Mouse (Mus musculus) thymus, postnatal 14 days (tissue): ENCODE data around the gene Wdr81.
A peak's percentile ranks its signal among the peaks of the same experiment; 100 is the strongest.

Experiments used
- DNase-seq: peaks from one replicate; pipeline ENCODE4 v3.0.0; 2021

Gene Wdr81

GRCm38 (mm10) chr11:75434138-75434537 lies 20.4 kb downstream of the Wdr81 start:
- DNase-seq, result no peak

GRCm38 (mm10) chr11:75431307-75431706 lies 23.2 kb downstream of the Wdr81 start:
- DNase-seq, result no peak

- peak; percentile 70 for DNase-seq
Measured at GRCm38 (mm10) chr11:75429019-75429705, 25.4 kb downstream of the Wdr81 start.

- DNase-seq, result no peak
Measured at GRCm38 (mm10) chr11:75424459-75424858, 30.1 kb downstream of the Wdr81 start.

- DNase-seq, result no peak
Measured at GRCm38 (mm10) chr11:75424033-75424432, 30.5 kb downstream of the Wdr81 start.

GRCm38 (mm10) chr11:75423091-75423490 lies 31.4 kb downstream of the Wdr81 start:
- no peak for DNase-seq

- DNase-seq, result no peak
Measured at GRCm38 (mm10) chr11:75422013-75422792, 32.3 kb downstream of the Wdr81 start, which contains the start of gene Serpinf1. Gene Serpinf1 (minus strand): TSS chr11:75422701.

- DNase-seq, result no peak
Measured at GRCm38 (mm10) chr11:75421375-75422012, 33.0 kb downstream of the Wdr81 start.

- DNase-seq, result no peak
Measured at GRCm38 (mm10) chr11:75420810-75421374, 33.6 kb downstream of the Wdr81 start.

- DNase-seq, result no peak
Measured at GRCm38 (mm10) chr11:75420037-75420436, 34.5 kb downstream of the Wdr81 start.

GRCm38 (mm10) chr11:75415994-75416393 lies 38.5 kb downstream of the Wdr81 start:
- peak; percentile 35 for DNase-seq

GRCm38 (mm10) chr11:75415096-75415495 lies 39.4 kb downstream of the Wdr81 start:
- DNase-seq, result peak; percentile 48

GRCm38 (mm10) chr11:75410591-75410990 lies 43.9 kb downstream of the Wdr81 start:
- DNase-seq, result peak; percentile 59

- peak; percentile 81 for DNase-seq
Measured at GRCm38 (mm10) chr11:75409679-75410575, 44.6 kb downstream of the Wdr81 start.

- DNase-seq, result peak; percentile 85
Measured at GRCm38 (mm10) chr11:75406865-75407264, 47.7 kb downstream of the Wdr81 start.

GRCm38 (mm10) chr11:75406104-75406503 lies 48.4 kb downstream of the Wdr81 start:
- no peak for DNase-seq

- DNase-seq, result no peak
Measured at GRCm38 (mm10) chr11:75404801-75405200, 49.7 kb downstream of the Wdr81 start.

GRCm38 (mm10) chr11:75403301-75404052 lies 51.0 kb downstream of the Wdr81 start:
- no peak for DNase-seq

GRCm38 (mm10) chr11:75402271-75402690 lies 52.2 kb downstream of the Wdr81 start:
- peak; percentile 32 for DNase-seq

GRCm38 (mm10) chr11:75400099-75400498 lies 54.4 kb downstream of the Wdr81 start:
- peak; percentile 19 for DNase-seq

- no peak for DNase-seq
Measured at GRCm38 (mm10) chr11:75399411-75399841, 55.1 kb downstream of the Wdr81 start.
